Mouse (Mus musculus) testis, adult 2 months (tissue): ENCODE measurements around the gene Rgs9.
A peak's percentile ranks its signal among the peaks of the same experiment; 100 is the strongest.

Source experiments
- CTCF ChIP-seq: fragments of 200-500 bp; IDR thresholded peaks from 2 replicates; pipeline ENCODE4 v1.5.1; 2012; ENCODE audit warnings: low read depth, mild to moderate bottlenecking, inconsistent platforms, low read length, moderate library complexity; ENCODE audit not compliant: control insufficient read depth, insufficient read depth, insufficient replicate concordance
- POLR2A ChIP-seq: fragments of 200-500 bp; IDR thresholded peaks from 2 replicates; pipeline ENCODE4 v1.6.1; 2012; ENCODE audit warnings: low read depth, mild to moderate bottlenecking, inconsistent platforms, low read length, moderate library complexity; ENCODE audit not compliant: control insufficient read depth

GRCm38 (mm10) chr11:109221209-109222007, 76.5 kb downstream of the Rgs9 start:
- TF ChIP-seq CTCF (peak; percentile 15; the same call in 1 of the 2 replicates), POLR2A (no peak)
